Mouse (Mus musculus) MEL (cell line): Measurements from ENCODE around the gene Ska2. TPM values are rescaled to one million over a fixed set of nuclear protein-coding genes. Genes with fewer than 3 reads are reported as not detected.

Source experiments
- DNase-seq: peaks from one replicate; pipeline ENCODE4 v3.0.0; 2011; ENCODE audit warnings: low read depth, low spot score
- H3K27ac ChIP-seq: 2 replicates; pipeline ENCODE4 v1.5.1; 2012; ENCODE audit warnings: low read depth, mild to moderate bottlenecking, control low read depth, low read length, moderate library complexity; ENCODE audit not compliant: control insufficient read depth
- H3K27me3 ChIP-seq, 2 experiments: fragments of 150-350 bp in 1 of 2; sonication (generic) in 1 of 2; 2 replicates each; pipeline ENCODE4 v1.6.1; 2012; ENCODE audit warnings: low read length in 2 of 2, mild to moderate bottlenecking in 2 of 2, improper control_type of control experiment in 1 of 2, moderate library complexity in 1 of 2; ENCODE audit not compliant: insufficient read depth in 2 of 2, control insufficient read depth in 1 of 2
- H3K36me3 ChIP-seq, 2 experiments: 2 replicates each; pipeline ENCODE4 v1.6.1; 2012 to 2014; ENCODE audit warnings: low read length in 2 of 2, improper control_type of control experiment in 1 of 2, inconsistent platforms in 1 of 2, mild to moderate bottlenecking in 1 of 2; ENCODE audit not compliant: insufficient read depth in 2 of 2, control insufficient read depth in 1 of 2
- H3K4me1 ChIP-seq, 2 experiments: fragments of 150-350 bp in 1 of 2; sonication (generic) in 1 of 2; 2 replicates each; pipeline ENCODE4 v1.6.1; 2012; ENCODE audit warnings: low read length in 2 of 2, improper control_type of control experiment in 1 of 2, mild to moderate bottlenecking in 1 of 2; ENCODE audit not compliant: insufficient read depth in 2 of 2, control insufficient read depth in 1 of 2
- H3K4me3 ChIP-seq, 2 experiments: fragments of 150-350 bp in 1 of 2; sonication (generic) in 1 of 2; 2 replicates each; pipeline ENCODE4 v1.5.1; 2012; ENCODE audit warnings: low read depth in 2 of 2, low read length in 2 of 2, mild to moderate bottlenecking in 2 of 2, moderate library complexity in 2 of 2, control low read depth in 1 of 2, improper control_type of control experiment in 1 of 2; ENCODE audit not compliant: control insufficient read depth in 1 of 2, insufficient read depth in 1 of 2
- H3K79me2 ChIP-seq: 2 replicates; pipeline ENCODE4 v1.6.1; 2012; ENCODE audit warnings: mild to moderate bottlenecking, low read length, moderate library complexity; ENCODE audit not compliant: control insufficient read depth, poor library complexity, insufficient read depth
- H3K9ac ChIP-seq: 2 replicates; pipeline ENCODE4 v1.6.1; 2012; ENCODE audit warnings: low read depth, mild to moderate bottlenecking, control low read depth, low read length, moderate library complexity; ENCODE audit not compliant: control insufficient read depth, poor library complexity, severe bottlenecking
- H3K9me3 ChIP-seq: fragments of 150-350 bp; sonication (generic); replicated peaks from 2 replicates; pipeline ENCODE4 v1.6.1; 2012; ENCODE audit warnings: mild to moderate bottlenecking, low read length, improper control_type of control experiment, moderate library complexity; ENCODE audit not compliant: insufficient read depth
- BHLHE40 ChIP-seq: IDR thresholded peaks from 2 replicates; pipeline ENCODE4 v1.6.1; 2012; ENCODE audit warnings: low read depth, mild to moderate bottlenecking, inconsistent platforms, low read length, improper control_type of control experiment, borderline replicate concordance
- CHD1 ChIP-seq: IDR thresholded peaks from 2 replicates; pipeline ENCODE4 v1.6.1; 2012; ENCODE audit warnings: low read depth, mild to moderate bottlenecking, inconsistent platforms, low read length, improper control_type of control experiment
- CHD2 ChIP-seq: IDR thresholded peaks from 2 replicates; pipeline ENCODE4 v1.6.1; 2011; ENCODE audit warnings: low read length, improper control_type of control experiment
- CTCF ChIP-seq, 3 experiments: IDR thresholded peaks in 2 of 3; conservative IDR thresholded peaks in 1 of 3; 2 replicates each; pipeline ENCODE4 v1.5.1; 2011 to 2012; ENCODE audit warnings: low read length in 3 of 3, low read depth in 2 of 3, mild to moderate bottlenecking in 2 of 3, improper control_type of control experiment in 1 of 3, inconsistent platforms in 1 of 3, mixed read lengths in 1 of 3, moderate library complexity in 1 of 3; ENCODE audit not compliant: control insufficient read depth in 1 of 3, insufficient read depth in 1 of 3, poor library complexity in 1 of 3, severe bottlenecking in 1 of 3
- ELF1 ChIP-seq: IDR thresholded peaks from 2 replicates; pipeline ENCODE4 v1.6.1; 2014; ENCODE audit warnings: low read depth, mild to moderate bottlenecking, inconsistent platforms, low read length, improper control_type of control experiment, moderate library complexity
- EP300 ChIP-seq, 2 experiments: IDR thresholded peaks; 2 replicates each; pipeline ENCODE4 v1.6.1; 2011; ENCODE audit warnings: improper control_type of control experiment in 2 of 2, low read length in 2 of 2, low read depth in 1 of 2, mild to moderate bottlenecking in 1 of 2
- ETS1 ChIP-seq: IDR thresholded peaks from 2 replicates; pipeline ENCODE4 v1.6.1; 2012; ENCODE audit warnings: low read depth, mild to moderate bottlenecking, inconsistent platforms, low read length, improper control_type of control experiment, moderate library complexity
- GABPA ChIP-seq: IDR thresholded peaks from 2 replicates; pipeline ENCODE4 v1.6.1; 2012; ENCODE audit warnings: low read depth, mild to moderate bottlenecking, inconsistent platforms, low read length, improper control_type of control experiment, moderate library complexity
- GATA1 ChIP-seq: IDR thresholded peaks from 2 replicates; pipeline ENCODE4 v1.6.1; 2011; ENCODE audit warnings: low read depth, low read length, improper control_type of control experiment
- HCFC1 ChIP-seq: IDR thresholded peaks from 2 replicates; pipeline ENCODE4 v1.6.1; 2012; ENCODE audit warnings: low read depth, mild to moderate bottlenecking, inconsistent platforms, low read length, improper control_type of control experiment, moderate library complexity
- KAT2A ChIP-seq: conservative IDR thresholded peaks from 2 replicates; pipeline ENCODE4 v1.6.1; 2012; ENCODE audit warnings: low read depth, low read length, improper control_type of control experiment, inconsistent platforms
- MAFK ChIP-seq: IDR thresholded peaks from 2 replicates; pipeline ENCODE4 v1.6.1; 2011; ENCODE audit warnings: low read depth, mild to moderate bottlenecking, low read length, improper control_type of control experiment, borderline replicate concordance
- MAX ChIP-seq: IDR thresholded peaks from 2 replicates; pipeline ENCODE4 v1.6.1; 2011; ENCODE audit warnings: low read length, improper control_type of control experiment
- MAZ ChIP-seq: IDR thresholded peaks from 2 replicates; pipeline ENCODE4 v1.6.1; 2012; ENCODE audit warnings: low read depth, mild to moderate bottlenecking, inconsistent platforms, low read length, improper control_type of control experiment
- MEF2A ChIP-seq: IDR thresholded peaks from 2 replicates; pipeline ENCODE4 v1.6.1; 2014; ENCODE audit warnings: low read depth, mild to moderate bottlenecking, inconsistent platforms, low read length, improper control_type of control experiment; ENCODE audit not compliant: poor library complexity, insufficient replicate concordance, severe bottlenecking; ENCODE audit errors: extremely low read depth
- MXI1 ChIP-seq: IDR thresholded peaks from 2 replicates; pipeline ENCODE4 v1.6.1; 2011; ENCODE audit warnings: mild to moderate bottlenecking, low read depth, low read length, improper control_type of control experiment
- MYB ChIP-seq: IDR thresholded peaks from 2 replicates; pipeline ENCODE4 v1.6.1; 2011; ENCODE audit warnings: mild to moderate bottlenecking, low read depth, low read length, improper control_type of control experiment
- MYC ChIP-seq: IDR thresholded peaks from 2 replicates; pipeline ENCODE4 v1.6.1; 2011; ENCODE audit warnings: low read depth, mild to moderate bottlenecking, low read length, improper control_type of control experiment, moderate library complexity
- NELFE ChIP-seq: IDR thresholded peaks from 2 replicates; pipeline ENCODE4 v1.6.1; 2011; ENCODE audit warnings: low read depth, low read length, improper control_type of control experiment
- NRF1 ChIP-seq: IDR thresholded peaks from 2 replicates; pipeline ENCODE4 v1.6.1; 2014; ENCODE audit warnings: low read depth, mild to moderate bottlenecking, inconsistent platforms, low read length, improper control_type of control experiment, moderate library complexity; ENCODE audit not compliant: poor library complexity, insufficient read depth, severe bottlenecking
- POLR2AphosphoS5 ChIP-seq: IDR thresholded peaks from 2 replicates; pipeline ENCODE4 v1.6.1; 2012; ENCODE audit warnings: low read depth, borderline replicate concordance, mild to moderate bottlenecking, inconsistent platforms, low read length, moderate library complexity, mixed read lengths
- RCOR1 ChIP-seq: IDR thresholded peaks from 2 replicates; pipeline ENCODE4 v1.6.1; 2012; ENCODE audit warnings: low read depth, mild to moderate bottlenecking, inconsistent platforms, low read length, improper control_type of control experiment
- SIN3A ChIP-seq: IDR thresholded peaks from 2 replicates; pipeline ENCODE4 v1.6.1; 2012; ENCODE audit warnings: low read length, improper control_type of control experiment, inconsistent platforms
- SMC3 ChIP-seq: IDR thresholded peaks from 2 replicates; pipeline ENCODE4 v1.6.1; 2011; ENCODE audit warnings: low read depth, low read length, improper control_type of control experiment
- TBP ChIP-seq: IDR thresholded peaks from 2 replicates; pipeline ENCODE4 v1.8.0; 2011; ENCODE audit warnings: low read depth, low read length, improper control_type of control experiment
- TCF12 ChIP-seq: IDR thresholded peaks from 2 replicates; pipeline ENCODE4 v1.6.1; 2014; ENCODE audit warnings: low read depth, mild to moderate bottlenecking, inconsistent platforms, low read length, improper control_type of control experiment, moderate library complexity
- UBTF ChIP-seq: IDR thresholded peaks from 2 replicates; pipeline ENCODE4 v1.6.1; 2012; ENCODE audit warnings: low read depth, mild to moderate bottlenecking, inconsistent platforms, low read length, improper control_type of control experiment, moderate library complexity, borderline replicate concordance; ENCODE audit not compliant: insufficient read depth
- USF1 ChIP-seq: IDR thresholded peaks from 2 replicates; pipeline ENCODE4 v1.6.1; 2014; ENCODE audit warnings: low read depth, mild to moderate bottlenecking, inconsistent platforms, low read length, improper control_type of control experiment, moderate library complexity
- USF2 ChIP-seq, 2 experiments: IDR thresholded peaks; 2 replicates each; pipeline ENCODE4 v1.6.1; 2011 to 2012; ENCODE audit warnings: improper control_type of control experiment in 2 of 2, low read length in 2 of 2, borderline replicate concordance in 1 of 2, inconsistent platforms in 1 of 2, low read depth in 1 of 2, mild to moderate bottlenecking in 1 of 2; ENCODE audit not compliant: insufficient read depth in 1 of 2
- ZC3H11A ChIP-seq: IDR thresholded peaks from 2 replicates; pipeline ENCODE4 v1.6.1; 2012; ENCODE audit warnings: low read depth, mild to moderate bottlenecking, inconsistent platforms, low read length, improper control_type of control experiment
- ZKSCAN1 ChIP-seq: IDR thresholded peaks from 2 replicates; pipeline ENCODE4 v1.6.1; 2012; ENCODE audit warnings: low read depth, mild to moderate bottlenecking, inconsistent platforms, low read length, improper control_type of control experiment, moderate library complexity
- ZMIZ1 ChIP-seq: IDR thresholded peaks from 2 replicates; pipeline ENCODE4 v1.6.1; 2012; ENCODE audit warnings: low read depth, mild to moderate bottlenecking, inconsistent platforms, low read length, improper control_type of control experiment, moderate library complexity
- ZNF384 ChIP-seq: IDR thresholded peaks from 2 replicates; pipeline ENCODE4 v1.6.1; 2012; ENCODE audit warnings: low read depth, mild to moderate bottlenecking, inconsistent platforms, low read length, improper control_type of control experiment
- polyA plus RNA-seq, 2 experiments: library from polyadenylated mRNA; stranded (reverse) in 1 of 2; unstranded in 1 of 2; fragments of >175 nt in 1 of 2; fragments of >200 nt in 1 of 2; gene quantifications; 2 replicates each; pipeline versions ENCODE4 v1.2.1 to v1.2.4; 2012; ENCODE audit warnings: low replicate concordance in 2 of 2, low read depth in 1 of 2; ENCODE audit not compliant: insufficient read length in 2 of 2, insufficient read depth in 1 of 2, missing spikeins in 1 of 2
- total RNA-seq: library from RNA; depleted of rRNA; stranded (reverse); fragments of 300-350 nt; gene quantifications from 2 replicates; pipeline ENCODE4 v1.2.3, GENCODE M21; 2012

Ska2 gene
- total and polyA plus RNA-seq, 3 experiments = 21.3 to 24.8 TPM; not detected in 1

DNA sequence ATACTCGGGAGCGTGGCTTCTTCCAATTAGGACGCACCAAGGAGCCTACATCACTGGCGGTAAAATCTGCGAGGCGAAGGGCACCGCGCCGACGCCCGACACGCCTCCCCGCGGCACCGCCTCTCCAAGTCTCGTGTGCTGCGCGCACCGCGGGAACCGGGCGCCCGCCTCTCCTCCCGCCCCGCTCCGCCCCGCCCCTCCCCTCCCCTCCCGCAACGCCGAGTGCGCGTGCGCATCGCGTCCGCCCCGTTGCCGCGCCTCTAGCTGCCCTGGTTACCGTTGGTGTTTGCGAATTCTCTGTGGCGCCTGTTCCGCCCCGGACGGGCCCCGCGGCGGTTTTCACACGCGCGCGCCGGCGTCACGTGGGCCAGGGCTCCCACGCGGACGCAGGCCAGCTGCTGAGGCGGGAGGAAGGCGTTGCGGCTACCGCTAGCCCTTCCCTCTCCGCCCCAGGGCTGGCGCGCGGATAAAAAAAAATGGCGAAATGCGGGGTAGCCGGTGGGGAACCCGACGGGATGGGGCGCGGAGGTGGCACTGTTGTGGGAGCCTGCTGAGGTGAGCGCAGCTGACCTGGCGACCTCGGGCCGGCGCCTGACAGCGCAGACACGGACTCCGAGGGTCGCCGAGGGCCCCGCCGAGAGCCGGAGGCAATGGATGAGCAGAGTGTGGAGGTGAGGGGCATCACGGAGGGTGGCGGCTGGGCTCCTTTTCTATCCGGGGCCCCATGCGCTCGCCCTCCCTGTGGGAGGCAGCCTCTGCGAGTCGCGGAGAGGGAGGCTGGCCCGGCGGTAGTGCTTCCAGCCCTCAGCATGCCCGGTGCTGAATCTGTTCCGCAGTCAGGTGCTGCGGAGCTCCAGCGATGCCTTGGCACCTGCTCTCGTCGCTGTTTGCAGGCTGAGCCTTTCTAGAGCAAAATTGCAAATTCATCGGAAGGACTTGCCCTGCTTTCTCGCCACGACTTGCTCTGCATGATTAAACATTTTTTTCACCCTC lies 18.1 kb downstream of the Ska2 start, which contains the start of gene Trim37:
Gene Trim37 (plus strand): TSS at position 254 of the 993 bp plus-strand sequence.
- H3K79me2 ChIP-seq = peaks cover 20% of the 10 kb centered on the region
- H3K9ac ChIP-seq = peak within 1 kb of the TSS; percentile 84
- no peaks in the 10 kb centered on the region for H3K9me3 ChIP-seq
- H3K4me3 ChIP-seq = peak within 1 kb of the TSS; percentile 72 to 77
- H3K4me1 ChIP-seq = peaks cover 4 to 8% of the 10 kb centered on the region in 2 experiments
- H3K36me3 ChIP-seq = peaks cover 14 to 19% of the 10 kb centered on the region in 2 experiments
- peak within 1 kb of the TSS; percentile 76 for H3K27ac ChIP-seq
- no peaks in the 10 kb centered on the region for H3K27me3 ChIP-seq
- peak; percentile 97 for DNase-seq
- TF ChIP-seq ZC3H11A (no peak), MEF2A (0 out of 2 replicates have a peak, but pooled peaks have one; percentile 29), TCF12 (peak; percentile 14; the same call in 1 of the 2 replicates), CHD1 (0 out of 2 replicates have a peak, but pooled peaks have one; percentile 16), MXI1 (peak; percentile 95), GABPA (no peak), CTCF (IDR thresholded peaks at IDR 0.05 in 2 of 3, conservative IDR thresholded peaks at IDR 0.05 in 1 of 3; ENCODE audit: control insufficient read depth in 1 of 3, insufficient read depth in 1 of 3, low read depth in 2 of 3, low read length in 3 of 3, poor library complexity in 1 of 3, severe bottlenecking in 1 of 3) (0 out of 6 replicates have a peak, but pooled peaks of 1 of the 3 experiments have one; percentile 1), SIN3A (peak; percentile 93), ZNF384 (peak; percentile 61), NELFE (peak; percentile 82), EP300 (IDR thresholded peaks at IDR 0.05; ENCODE audit: low read depth in 1 of 2, low read length in 2 of 2) (peak in 1 of 2 experiments; percentile 42; a peak in 1 of 4 replicates), RCOR1 (no peak), NRF1 (peak; percentile 83), MAX (peak; percentile 85), CHD2 (no peak; the same call in 1 of the 2 replicates), MYC (no peak; the same call in 1 of the 2 replicates), BHLHE40 (peak; percentile 48; the same call in 1 of the 2 replicates), MYB (no peak), SMC3 (no peak), ZKSCAN1 (no peak), GATA1 (no peak), KAT2A (no peak; the same call in 1 of the 2 replicates), USF1 (peak; percentile 94), USF2 (IDR thresholded peaks at IDR 0.05; ENCODE audit: borderline replicate concordance in 1 of 2, insufficient read depth in 1 of 2, low read depth in 1 of 2, low read length in 2 of 2) (peak in 1 of 2 experiments; percentile 53; a peak in 1 of 4 replicates), ZMIZ1 (no peak; the same call in 1 of the 2 replicates), POLR2AphosphoS5 (no peak), HCFC1 (peak; percentile 74), UBTF (no peak), MAZ (peak; percentile 78), MAFK (no peak), ELF1 (peak; percentile 56), TBP (peak; percentile 68), ETS1 (peak; percentile 55)
